Mouse (Mus musculus): ENCODE results near the gene Naxe.

DNA sequence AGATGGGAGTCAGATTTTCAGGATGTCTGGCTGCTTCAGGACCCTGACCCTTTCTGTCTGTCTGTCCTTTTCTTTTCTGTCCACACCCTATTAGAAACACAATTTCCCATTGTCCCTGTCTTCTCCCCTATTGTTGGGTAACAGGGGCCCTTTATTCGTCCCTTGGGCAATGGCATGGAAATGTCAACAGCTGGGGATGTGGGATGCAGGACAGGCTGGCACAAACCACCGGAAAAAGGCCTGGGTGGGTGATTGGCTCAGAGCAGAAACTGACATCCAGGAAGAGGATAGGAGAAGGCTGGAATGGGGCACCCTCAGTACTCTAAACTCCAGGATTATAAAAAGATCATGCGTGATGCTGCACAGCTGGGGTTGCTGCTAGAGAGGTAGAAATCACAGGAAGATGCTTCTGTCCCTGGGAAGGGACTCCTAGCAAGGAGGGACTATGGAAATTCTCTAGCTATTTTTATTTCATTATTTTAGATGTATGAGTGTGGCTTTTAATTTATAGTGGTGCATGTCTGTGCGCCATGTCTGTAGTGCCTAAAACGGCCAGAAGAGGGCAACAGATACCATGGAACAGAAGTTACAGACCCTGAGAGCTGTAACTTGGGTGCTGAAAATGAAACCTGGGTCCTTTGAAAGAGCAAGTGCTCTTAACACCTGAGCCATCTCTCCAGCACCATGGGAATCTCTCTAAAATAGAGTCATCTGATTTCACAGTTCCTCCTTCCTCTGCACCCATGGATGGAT, 30.7 kb downstream of the Naxe start, which contains the start of gene Hapln2:
- TF ChIP-seq ZC3H11A (IDR thresholded peaks at IDR 0.05; ENCODE audit: low read depth, low read length) (peak; percentile 81), ZNF384 (IDR thresholded peaks at IDR 0.05; ENCODE audit: low read depth, low read length) (no peak), CTCF (IDR thresholded peaks at IDR 0.05 in 2 of 3, conservative IDR thresholded peaks at IDR 0.05 in 1 of 3; ENCODE audit: control insufficient read depth in 1 of 3, insufficient read depth in 1 of 3, low read depth in 2 of 3, low read length in 3 of 3, poor library complexity in 1 of 3, severe bottlenecking in 1 of 3) (peak; percentile 71 to 86 (median 81)), EP300 (IDR thresholded peaks at IDR 0.05; ENCODE audit: low read depth in 1 of 2, low read length in 2 of 2) (no peak), POLR2A (IDR thresholded peaks at IDR 0.05; ENCODE audit: control insufficient read depth in 1 of 2, insufficient read depth in 1 of 2, low read depth in 1 of 2, low read length in 2 of 2, poor library complexity in 1 of 2) (no peak), POLR2AphosphoS2 (IDR thresholded peaks at IDR 0.05; ENCODE audit: low read length) (no peak), MXI1 (IDR thresholded peaks at IDR 0.05; ENCODE audit: low read depth, low read length) (no peak)

Measured in MEL (cell line).